Mouse (Mus musculus) heart, postnatal 25 days (tissue): ENCODE measurements around the gene Thegl. TPM values are rescaled to one million over a fixed set of nuclear protein-coding genes. Genes with fewer than 3 reads are reported as not detected.

ENCODE experiments used
- DNase-seq: peaks from one replicate; pipeline ENCODE4 v3.0.0; 2022; ENCODE audit warnings: low spot score
- intact Hi-C: fragments of 180-260 bp; cut with DNase I; formaldehyde crosslinking; loops from one replicate; pipeline ENCODE4 v1.15.1; 2025
- total RNA-seq, 2 experiments: library from RNA; stranded (reverse); gene quantifications; 2 replicates each; pipeline ENCODE4 v1.2.3; 2021

Gene Thegl
- total RNA-seq, 2 experiments from 2014 or later = not detected

GRCm38 (mm10) chr5:77038451-77038850, 22.6 kb downstream of the Thegl start:
- no peak for DNase-seq
- intact Hi-C loops = no loop called here

GRCm38 (mm10) chr5:77039391-77039790, 23.6 kb downstream of the Thegl start:
- no peak for DNase-seq
- intact Hi-C loops = no loop called here

DNA sequence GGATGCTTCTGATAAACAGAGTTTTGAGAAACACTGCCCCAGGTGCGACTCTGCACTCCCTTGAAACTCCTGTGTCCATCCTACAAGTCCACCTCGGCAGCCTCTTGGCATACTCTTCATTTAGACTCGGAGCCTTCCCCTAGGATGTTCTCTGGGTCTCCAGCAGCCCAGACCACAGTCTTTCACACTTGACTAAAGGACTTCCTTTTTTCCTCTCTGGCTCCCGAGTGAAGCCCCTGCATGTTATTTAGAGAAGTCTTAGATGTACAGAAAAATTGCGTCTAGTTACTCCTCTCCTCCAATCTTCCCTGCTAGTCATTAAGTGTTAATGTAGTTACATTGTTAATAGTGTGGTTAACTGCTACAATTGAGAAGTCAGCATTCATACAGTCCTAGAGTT, 28.5 kb downstream of the Thegl start:
- intact Hi-C loops = no loop called here
- DNase-seq = no peak

GRCm38 (mm10) chr5:77052616-77053015, 36.8 kb downstream of the Thegl start:
- intact Hi-C loops = no loop called here

GRCm38 (mm10) chr5:77056881-77057440, 41.1 kb downstream of the Thegl start:
- intact Hi-C loops = no loop called here
- DNase-seq = no peak

More at GRCm38 (mm10) chr5:77052616-77053015, 36.8 kb downstream of the Thegl start:
- DNase-seq = no peak

- intact Hi-C loops = no loop called here
- no peak for DNase-seq
Measured at GRCm38 (mm10) chr5:77060363-77060762, 44.5 kb downstream of the Thegl start.

- no peak for DNase-seq
- intact Hi-C loops = no loop called here
Measured at GRCm38 (mm10) chr5:77061372-77062038, 45.7 kb downstream of the Thegl start.

DNA sequence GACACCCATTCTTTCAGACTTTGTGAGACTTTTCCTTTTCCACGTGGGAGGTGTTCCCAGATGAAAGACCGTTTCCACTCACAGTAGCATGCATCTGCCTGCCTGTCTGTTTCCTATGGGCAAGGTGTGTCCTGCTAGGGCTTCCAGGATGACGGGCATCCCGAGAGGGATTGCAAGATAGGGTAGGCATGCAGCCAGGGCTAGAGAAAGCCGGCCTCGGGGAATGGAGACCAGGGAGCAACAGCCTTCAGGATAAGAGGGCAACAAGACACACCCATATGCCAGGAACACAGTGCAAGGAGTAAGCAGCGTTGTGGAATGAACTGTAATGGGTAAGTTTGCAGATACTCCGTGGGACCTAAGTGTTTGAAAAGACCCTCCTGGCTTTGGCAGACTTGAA, 51.5 kb downstream of the Thegl start:
- no peak for DNase-seq
- intact Hi-C loops = no loop called here

DNA sequence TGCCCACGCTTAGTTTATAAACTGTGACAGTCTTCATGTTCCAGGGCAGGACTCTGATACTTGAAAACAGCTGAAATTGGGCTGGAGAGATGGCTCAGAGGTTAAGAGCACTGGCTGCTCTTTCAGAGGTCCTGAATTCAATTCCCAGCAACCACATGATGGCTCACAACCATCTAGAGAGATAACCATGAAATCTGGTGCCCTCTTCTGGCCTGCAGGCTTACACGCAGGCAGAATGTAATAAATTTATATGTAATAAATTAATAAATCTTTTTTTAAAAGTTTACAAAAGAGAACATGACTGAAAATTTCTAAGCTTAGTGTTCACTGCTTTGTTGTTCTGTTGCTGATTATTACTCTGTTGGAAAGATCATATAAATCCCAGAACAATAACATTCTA, 55.2 kb downstream of the Thegl start:
- DNase-seq = no peak
- intact Hi-C loops = no loop called here

DNA sequence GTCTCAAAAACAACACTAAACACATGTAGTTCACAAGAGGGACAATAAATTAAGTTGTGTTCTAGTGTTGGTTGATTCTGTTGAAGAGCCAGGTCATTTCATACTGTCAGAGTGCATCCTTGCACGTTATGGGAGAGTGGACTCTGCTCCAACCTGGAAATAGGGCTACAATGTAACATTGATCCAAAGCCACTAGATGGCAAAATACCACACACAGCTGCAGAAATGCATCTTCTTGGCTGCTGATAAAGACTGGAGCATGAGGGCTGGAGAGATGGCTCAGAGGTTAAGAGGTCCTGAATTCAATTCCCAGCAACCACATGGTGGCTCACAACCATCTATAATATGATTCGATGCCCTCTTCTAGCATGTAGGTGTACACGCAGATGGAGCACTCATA, 55.8 kb downstream of the Thegl start:
- intact Hi-C loops = no loop called here

DNA sequence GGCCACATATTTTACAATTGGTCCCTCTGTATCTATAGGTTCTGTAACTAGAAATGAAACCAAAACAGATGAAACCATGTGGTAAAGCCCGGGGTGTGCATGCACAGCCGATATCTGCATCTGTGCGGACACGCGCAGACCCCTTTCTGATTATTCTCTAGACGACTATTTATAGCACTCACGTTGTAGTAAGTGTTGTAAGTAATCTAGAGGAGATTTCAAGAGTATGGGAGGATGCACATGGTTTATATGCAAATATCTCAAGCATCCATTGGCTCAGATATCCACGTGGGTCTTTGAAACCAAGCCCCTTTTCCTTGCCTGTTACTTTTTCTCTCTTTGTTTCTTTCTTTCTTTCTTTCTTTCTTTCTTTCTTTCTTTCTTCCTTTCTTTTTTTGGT, 58.0 kb downstream of the Thegl start:
- intact Hi-C loops = no loop called here
- DNase-seq = no peak

More for the DNA sequence above, 55.8 kb downstream of the Thegl start:
- no peak for DNase-seq

- intact Hi-C loops = no loop called here
- peak; percentile 61 for DNase-seq
Measured at GRCm38 (mm10) chr5:77074914-77075313, 59.1 kb downstream of the Thegl start.

GRCm38 (mm10) chr5:77075951-77076350, 60.1 kb downstream of the Thegl start:
- DNase-seq = no peak
- intact Hi-C loops = no loop called here

DNA sequence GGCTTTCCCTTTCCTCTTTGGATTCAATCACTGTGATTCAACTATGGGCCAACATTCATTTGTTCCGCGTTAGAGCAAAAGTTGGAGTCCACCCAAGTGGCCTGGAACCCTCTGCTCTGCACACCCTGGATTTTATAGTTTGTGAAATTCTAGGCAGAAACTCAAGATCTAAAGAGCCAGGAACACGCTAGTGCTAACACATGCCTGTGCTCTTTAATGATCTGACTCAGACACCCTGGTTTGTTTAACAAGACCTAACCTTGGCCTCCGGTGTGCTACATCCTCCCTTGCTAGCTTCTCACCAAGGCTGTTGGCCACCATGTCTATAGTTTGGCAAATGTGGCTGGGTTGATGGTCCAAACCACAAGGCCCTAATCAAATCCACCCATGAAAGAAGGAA, 64.9 kb downstream of the Thegl start:
- DNase-seq = no peak

GRCm38 (mm10) chr5:77082735-77083134, 66.9 kb downstream of the Thegl start:
- DNase-seq = no peak
- intact Hi-C loops = no loop called here

More for the DNA sequence above, 64.9 kb downstream of the Thegl start:
- intact Hi-C loops = no loop called here

DNA sequence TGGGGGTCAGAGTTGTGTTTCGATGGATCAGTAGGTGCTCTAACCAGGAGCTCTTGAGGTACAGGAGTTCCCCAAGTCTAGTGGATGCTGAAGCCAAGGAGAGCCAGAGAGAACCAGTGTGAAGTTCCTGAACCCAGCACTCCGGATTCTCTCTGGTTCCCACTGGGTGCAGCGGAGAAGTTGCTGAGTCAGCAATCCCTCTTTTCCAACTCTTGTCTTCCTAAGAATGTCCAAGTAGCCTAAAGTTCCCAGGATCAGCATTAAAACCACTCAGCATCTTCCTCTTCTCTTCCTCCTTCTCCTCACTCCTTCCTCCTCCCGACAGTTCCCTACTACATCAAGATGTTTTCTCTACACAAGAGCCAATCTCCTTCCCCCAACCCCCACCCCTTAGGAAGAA, 68.6 kb downstream of the Thegl start:
- intact Hi-C loops = no loop called here
- DNase-seq = no peak

GRCm38 (mm10) chr5:77085753-77086450, 70.1 kb downstream of the Thegl start:
- intact Hi-C loops = no loop called here
- DNase-seq = no peak

GRCm38 (mm10) chr5:77086541-77086940, 70.7 kb downstream of the Thegl start:
- intact Hi-C loops = no loop called here
- no peak for DNase-seq

GRCm38 (mm10) chr5:77087122-77087521, 71.3 kb downstream of the Thegl start:
- no peak for DNase-seq
- intact Hi-C loops = no loop called here

DNA sequence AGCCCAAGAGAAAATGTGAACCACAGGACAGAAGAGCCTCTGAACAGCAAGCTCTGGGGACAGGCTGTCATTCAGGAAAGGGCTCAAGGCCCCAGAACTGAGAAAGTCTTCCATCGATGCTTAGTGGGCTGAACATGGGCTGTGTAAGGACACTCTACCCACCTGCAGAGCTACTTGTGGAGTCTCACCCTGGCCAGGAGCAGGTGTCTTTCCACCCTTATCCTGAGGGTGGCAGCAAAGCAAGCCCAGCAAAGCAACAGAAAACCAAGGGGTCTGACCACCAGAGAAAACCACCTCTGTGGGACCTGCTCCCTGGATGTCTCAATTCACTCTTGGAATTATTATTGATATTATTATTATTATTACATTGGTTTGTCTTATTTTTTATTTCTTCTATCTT, 73.5 kb downstream of the Thegl start:
- DNase-seq = no peak
- intact Hi-C loops = loop anchor here (1.0 to 2.0 kb wide), 2 partner anchors 81 to 130 kb away; no protein-coding TSS in a partner anchor

- no peak for DNase-seq
- intact Hi-C loops = loop anchor here (1.0 to 2.0 kb wide), 2 partner anchors 80 to 129 kb away; no protein-coding TSS in a partner anchor
Measured at GRCm38 (mm10) chr5:77089901-77090300, 74.1 kb downstream of the Thegl start.
